Mouse (Mus musculus): ENCODE measurements around the gene Ntng2. TPM values are rescaled to one million over a fixed set of nuclear protein-coding genes. Genes with fewer than 3 reads are reported as not detected.

The Ntng2 gene
- polyA plus RNA-seq (2014; fragmentation: Nextera tagmentation; extraction: Ambion mirVana) = 6.6 and 8.8 TPM in 2 replicates

DNA sequence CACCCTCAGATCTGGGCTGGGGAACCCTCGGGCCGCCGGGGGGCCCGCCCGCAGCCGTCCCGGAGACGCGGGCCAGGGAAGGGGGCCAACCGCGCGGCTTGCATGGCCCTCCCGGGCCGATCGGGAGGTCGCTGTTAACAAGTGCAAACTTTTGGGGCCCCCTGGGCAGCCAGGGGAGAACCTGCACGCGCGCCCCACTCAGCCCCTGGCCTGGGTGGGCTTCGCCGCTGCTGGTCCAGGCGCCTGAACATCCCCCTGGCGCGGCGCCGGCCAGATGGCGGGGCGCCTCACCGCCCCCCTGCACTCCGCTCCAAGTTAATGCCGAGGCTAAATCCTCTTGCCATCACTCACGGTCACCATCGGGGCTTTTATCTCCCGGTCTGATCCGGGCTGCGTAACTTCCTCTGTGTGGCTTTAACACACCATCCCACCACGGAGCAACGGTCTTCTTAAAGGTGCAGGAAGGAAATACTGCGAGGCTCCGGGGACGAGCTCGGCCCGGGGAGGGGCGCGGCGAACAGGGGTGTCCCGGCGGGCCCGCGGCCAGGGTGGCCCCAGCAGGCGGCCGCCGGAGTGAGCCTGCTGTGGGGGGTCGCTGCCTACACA, at the start of gene Ntng2:
Gene Ntng2 (minus strand): TSS at position 407 of the 606 bp plus-strand sequence.
- H3K9ac ChIP-seq (ENCODE audit: low read length) = peak within 1 kb of the TSS; percentile 77
- peak within 1 kb of the TSS; percentile 71 for H3K4me3 ChIP-seq (ENCODE audit: low read depth, low read length)
- ATAC-seq (peak; percentile 56), DNase-seq (ENCODE audit: low spot score) (peak; percentile 74)
- H3K4me2 ChIP-seq (ENCODE audit: low read length) = peak within 1 kb of the TSS; percentile 98
- H3K27ac ChIP-seq (ENCODE audit: low read depth, low read length) = peak within 1 kb of the TSS; percentile 90
- WGBS = under 1% methylated on average over 54 of the region's 54 CpGs
- H3K9me3 ChIP-seq (replicated peaks; ENCODE audit: control insufficient read depth, low read length) = no peaks in the 10 kb centered on the region
- H3K4me1 ChIP-seq (ENCODE audit: control insufficient read depth, insufficient read depth, low read length) = peaks cover 22% of the 10 kb centered on the region
- H3K27me3 ChIP-seq (replicated peaks; ENCODE audit: control insufficient read depth, insufficient read depth, low read length) = peaks cover 24% of the 10 kb centered on the region
- no peaks in the 10 kb centered on the region for H3K36me3 ChIP-seq (ENCODE audit: control insufficient read depth, insufficient read depth, low read length)

- Histone ChIP-seq H3K27me3 (replicated peaks; ENCODE audit: control insufficient read depth, insufficient read depth, low read length) (no peaks in the 10 kb centered on the region), H3K4me2 (ENCODE audit: low read length) (no peak overlapping the region), H3K9me3 (replicated peaks; ENCODE audit: control insufficient read depth, low read length) (peaks cover 7% of the 10 kb centered on the region; the same call in 1 of the 2 replicates), H3K9ac (ENCODE audit: low read length) (no peak overlapping the region), H3K36me3 (ENCODE audit: control insufficient read depth, insufficient read depth, low read length) (no peaks in the 10 kb centered on the region), H3K4me1 (ENCODE audit: control insufficient read depth, insufficient read depth, low read length) (no peaks in the 10 kb centered on the region), H3K4me3 (ENCODE audit: low read depth, low read length) (no peak overlapping the region), H3K27ac (ENCODE audit: low read depth, low read length) (no peak overlapping the region)
- DNase-seq (ENCODE audit: low spot score) (no peak), ATAC-seq (no peak)
- WGBS = 72% methylated on average over 3 of the region's 3 CpGs
Measured at GRCm38 (mm10) chr2:29295557-29295956, 42.8 kb upstream of the Ntng2 start.

DNA sequence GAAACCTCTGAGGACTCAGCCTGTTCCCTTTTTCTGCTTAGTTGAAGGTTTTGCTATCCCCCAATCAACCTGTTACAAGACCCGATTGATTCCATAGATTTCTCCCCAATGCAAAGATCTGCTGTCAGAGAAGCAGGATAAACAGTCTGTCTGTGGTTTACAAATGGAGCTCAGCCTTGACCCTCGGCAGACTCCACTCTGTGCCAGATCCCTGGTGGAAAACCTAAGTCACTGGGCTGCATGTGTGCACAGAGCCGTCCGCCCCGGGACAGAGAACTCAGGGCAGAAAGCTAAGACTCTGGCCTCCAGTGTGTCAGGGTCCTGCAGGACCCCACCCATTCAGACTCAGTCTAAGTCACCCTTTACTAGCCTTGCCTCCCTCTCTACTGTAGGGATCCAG, 34.8 kb upstream of the Ntng2 start:
- Histone ChIP-seq H3K36me3 (ENCODE audit: control insufficient read depth, insufficient read depth, low read length) (no peaks in the 10 kb centered on the region), H3K27me3 (replicated peaks; ENCODE audit: control insufficient read depth, insufficient read depth, low read length) (no peaks in the 10 kb centered on the region), H3K9me3 (replicated peaks; ENCODE audit: control insufficient read depth, low read length) (no peaks in the 10 kb centered on the region), H3K4me3 (ENCODE audit: low read depth, low read length) (no peak overlapping the region), H3K27ac (ENCODE audit: low read depth, low read length) (no peak overlapping the region), H3K4me1 (ENCODE audit: control insufficient read depth, insufficient read depth, low read length) (no peaks in the 10 kb centered on the region), H3K4me2 (ENCODE audit: low read length) (no peak overlapping the region), H3K9ac (ENCODE audit: low read length) (no peak overlapping the region)
- DNase-seq (ENCODE audit: low spot score) (no peak), ATAC-seq (no peak)
- WGBS = 90% methylated on average over 5 of the region's 5 CpGs

- Histone ChIP-seq H3K4me1 (ENCODE audit: control insufficient read depth, insufficient read depth, low read length) (0 out of 2 replicates have a peak, but pooled peaks cover 3% of the 10 kb centered on the region), H3K9ac (ENCODE audit: low read length) (no peak overlapping the region), H3K36me3 (ENCODE audit: control insufficient read depth, insufficient read depth, low read length) (no peaks in the 10 kb centered on the region), H3K27me3 (replicated peaks; ENCODE audit: control insufficient read depth, insufficient read depth, low read length) (no peaks in the 10 kb centered on the region), H3K4me3 (ENCODE audit: low read depth, low read length) (no peak overlapping the region), H3K9me3 (replicated peaks; ENCODE audit: control insufficient read depth, low read length) (no peaks in the 10 kb centered on the region), H3K4me2 (ENCODE audit: low read length) (no peak overlapping the region), H3K27ac (ENCODE audit: low read depth, low read length) (no peak overlapping the region; the same call in 1 of the 2 replicates)
- ATAC-seq (no peak), DNase-seq (ENCODE audit: low spot score) (peak; percentile 38)
- 62% methylated on average over 5 of the region's 5 CpGs for WGBS
Measured at GRCm38 (mm10) chr2:29277703-29278121, 24.9 kb upstream of the Ntng2 start.

DNA sequence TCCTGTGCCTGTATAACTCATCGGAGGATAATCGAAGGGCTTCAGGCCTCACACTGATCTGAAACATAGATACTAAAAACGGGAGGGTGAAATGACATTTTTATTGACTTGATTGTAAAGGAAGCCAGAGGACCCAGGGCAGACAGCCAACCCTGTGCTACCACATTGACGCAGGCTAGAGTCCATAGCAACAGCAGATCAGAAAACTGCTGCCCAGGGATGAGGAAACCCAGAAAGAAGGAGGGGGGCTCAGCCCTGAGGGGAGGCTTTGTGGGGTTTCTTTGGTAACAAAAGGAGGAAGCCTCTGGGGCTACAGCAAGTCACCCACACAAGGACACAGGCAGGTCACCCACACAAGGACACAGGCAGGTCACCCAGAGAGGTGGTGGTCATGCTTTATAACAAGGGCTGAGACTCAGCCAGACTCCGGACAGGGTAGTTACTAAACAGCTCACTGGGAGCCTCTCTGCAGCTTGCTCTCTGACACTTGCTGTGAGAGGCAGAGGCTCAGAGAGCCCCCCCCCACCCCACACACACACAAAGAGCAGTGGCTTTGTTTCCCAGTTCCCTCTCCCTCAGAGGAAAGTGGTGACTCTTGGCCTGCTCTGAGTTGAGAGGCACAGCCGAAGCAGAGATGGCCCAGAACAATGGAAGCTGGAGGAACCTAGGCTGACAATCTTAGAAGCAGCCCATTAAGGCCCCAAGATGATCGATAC, 19.2 kb upstream of the Ntng2 start:
- Histone ChIP-seq H3K27ac (ENCODE audit: low read depth, low read length) (peak overlapping the region; percentile 58; the same call in 1 of the 2 replicates), H3K9ac (ENCODE audit: low read length) (no peak overlapping the region), H3K4me1 (ENCODE audit: control insufficient read depth, insufficient read depth, low read length) (peaks cover 10% of the 10 kb centered on the region), H3K27me3 (replicated peaks; ENCODE audit: control insufficient read depth, insufficient read depth, low read length) (no peaks in the 10 kb centered on the region), H3K36me3 (ENCODE audit: control insufficient read depth, insufficient read depth, low read length) (no peaks in the 10 kb centered on the region), H3K9me3 (replicated peaks; ENCODE audit: control insufficient read depth, low read length) (no peaks in the 10 kb centered on the region), H3K4me2 (ENCODE audit: low read length) (no peak overlapping the region), H3K4me3 (ENCODE audit: low read depth, low read length) (no peak overlapping the region)
- ATAC-seq = peak; percentile 40; the same call in 1 of the 2 replicates
- DNase-seq (ENCODE audit: low spot score) = peak; percentile 53
- 48% methylated on average over 7 of the region's 7 CpGs for WGBS

GRCm38 (mm10) chr2:29271098-29271497, 18.3 kb upstream of the Ntng2 start:
- Histone ChIP-seq H3K36me3 (ENCODE audit: control insufficient read depth, insufficient read depth, low read length) (no peaks in the 10 kb centered on the region), H3K27ac (ENCODE audit: low read depth, low read length) (no peak overlapping the region), H3K4me3 (ENCODE audit: low read depth, low read length) (no peak overlapping the region), H3K4me2 (ENCODE audit: low read length) (no peak overlapping the region), H3K4me1 (ENCODE audit: control insufficient read depth, insufficient read depth, low read length) (peaks cover 15% of the 10 kb centered on the region), H3K9me3 (replicated peaks; ENCODE audit: control insufficient read depth, low read length) (no peaks in the 10 kb centered on the region), H3K27me3 (replicated peaks; ENCODE audit: control insufficient read depth, insufficient read depth, low read length) (no peaks in the 10 kb centered on the region), H3K9ac (ENCODE audit: low read length) (no peak overlapping the region)
- DNase-seq (ENCODE audit: low spot score) (no peak), ATAC-seq (no peak)
- WGBS = 87% methylated on average over 7 of the region's 7 CpGs

DNA sequence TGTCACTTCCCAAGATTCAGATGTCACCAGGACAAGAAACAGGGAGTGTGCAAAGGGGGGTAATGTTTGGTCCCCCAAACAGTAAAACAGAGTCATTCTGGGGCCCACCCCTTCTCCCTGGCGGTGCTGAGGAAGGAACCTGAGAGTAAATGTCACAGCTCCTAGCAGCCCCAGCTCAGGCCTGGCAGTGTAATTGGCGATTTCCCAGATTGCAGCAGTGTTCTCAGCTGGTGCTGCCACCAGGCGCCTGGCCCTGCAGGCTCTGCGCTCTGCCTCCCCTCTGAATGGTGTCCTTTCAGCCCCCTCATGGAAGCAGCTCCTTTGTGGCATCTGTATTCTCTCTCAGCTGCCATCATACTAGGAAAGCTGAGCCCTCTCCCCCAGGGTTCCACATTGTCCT, 14.0 kb upstream of the Ntng2 start:
- DNase-seq (ENCODE audit: low spot score) = peak; percentile 68
- Histone ChIP-seq H3K4me2 (ENCODE audit: low read length) (no peak overlapping the region), H3K36me3 (ENCODE audit: control insufficient read depth, insufficient read depth, low read length) (no peaks in the 10 kb centered on the region), H3K4me3 (ENCODE audit: low read depth, low read length) (no peak overlapping the region), H3K4me1 (ENCODE audit: control insufficient read depth, insufficient read depth, low read length) (peaks cover 10% of the 10 kb centered on the region), H3K9me3 (replicated peaks; ENCODE audit: control insufficient read depth, low read length) (no peaks in the 10 kb centered on the region), H3K27me3 (replicated peaks; ENCODE audit: control insufficient read depth, insufficient read depth, low read length) (no peaks in the 10 kb centered on the region), H3K27ac (ENCODE audit: low read depth, low read length) (peak overlapping the region; percentile 53; the same call in 1 of the 2 replicates), H3K9ac (ENCODE audit: low read length) (peak overlapping the region; percentile 30; the same call in 1 of the 2 replicates)
- WGBS = 12% methylated on average over 4 of the region's 4 CpGs
- peak; percentile 51; the same call in 1 of the 2 replicates for ATAC-seq

GRCm38 (mm10) chr2:29262436-29262915, 9.7 kb upstream of the Ntng2 start:
- Histone ChIP-seq H3K27me3 (replicated peaks; ENCODE audit: control insufficient read depth, insufficient read depth, low read length) (no peaks in the 10 kb centered on the region), H3K36me3 (ENCODE audit: control insufficient read depth, insufficient read depth, low read length) (no peaks in the 10 kb centered on the region), H3K4me3 (ENCODE audit: low read depth, low read length) (no peak overlapping the region), H3K9ac (ENCODE audit: low read length) (no peak overlapping the region), H3K9me3 (replicated peaks; ENCODE audit: control insufficient read depth, low read length) (no peaks in the 10 kb centered on the region), H3K4me2 (ENCODE audit: low read length) (no peak overlapping the region), H3K27ac (ENCODE audit: low read depth, low read length) (peak overlapping the region; percentile 45), H3K4me1 (ENCODE audit: control insufficient read depth, insufficient read depth, low read length) (peaks cover 8% of the 10 kb centered on the region)
- ATAC-seq = peak; percentile 89
- WGBS = 37% methylated on average over 6 of the region's 6 CpGs
- DNase-seq (ENCODE audit: low spot score) = peak; percentile 89

GRCm38 (mm10) chr2:29261126-29261525, 8.3 kb upstream of the Ntng2 start:
- Histone ChIP-seq H3K4me3 (ENCODE audit: low read depth, low read length) (no peak overlapping the region), H3K4me2 (ENCODE audit: low read length) (no peak overlapping the region), H3K9ac (ENCODE audit: low read length) (no peak overlapping the region), H3K27ac (ENCODE audit: low read depth, low read length) (no peak overlapping the region), H3K36me3 (ENCODE audit: control insufficient read depth, insufficient read depth, low read length) (no peaks in the 10 kb centered on the region), H3K4me1 (ENCODE audit: control insufficient read depth, insufficient read depth, low read length) (no peaks in the 10 kb centered on the region), H3K27me3 (replicated peaks; ENCODE audit: control insufficient read depth, insufficient read depth, low read length) (no peaks in the 10 kb centered on the region), H3K9me3 (replicated peaks; ENCODE audit: control insufficient read depth, low read length) (no peaks in the 10 kb centered on the region)
- 76% methylated on average over 6 of the region's 6 CpGs for WGBS
- no peak for DNase-seq (ENCODE audit: low spot score)
- ATAC-seq = no peak
